Mouse (Mus musculus) monocyte, adult 5-6 weeks (primary cell): ENCODE measurements around the gene Ttc23l. TPM values are rescaled to one million over a fixed set of nuclear protein-coding genes. Genes with fewer than 3 reads are reported as not detected.
A peak's percentile ranks its signal among the peaks of the same experiment; 100 is the strongest.

ENCODE experiments used
- ATAC-seq: fragments of 153-309, 156-312 bp; replicated peaks from 2 replicates; pipeline ENCODE4 v1.8.0; 2017; ENCODE audit warnings: mild to moderate bottlenecking; ENCODE audit not compliant: low TSS enrichment, insufficient number of reproducible peaks, severe bottlenecking, poor library complexity, low FRiP score
- total RNA-seq: library from RNA; stranded (forward); fragments of 200-1000, 200-491, 200-594 nt; gene quantifications from 3 replicates; pipeline ENCODE4 v1.2.3, GENCODE M21; 2017

Ttc23l gene
- total RNA-seq: 0.38 TPM in 1 of 3 replicates, not detected in the others

GRCm38 (mm10) chr15:10558465-10558864 is at the start of gene Ttc23l:
Gene Ttc23l (minus strand): TSS chr15:10558668.
- no peak for ATAC-seq

DNA sequence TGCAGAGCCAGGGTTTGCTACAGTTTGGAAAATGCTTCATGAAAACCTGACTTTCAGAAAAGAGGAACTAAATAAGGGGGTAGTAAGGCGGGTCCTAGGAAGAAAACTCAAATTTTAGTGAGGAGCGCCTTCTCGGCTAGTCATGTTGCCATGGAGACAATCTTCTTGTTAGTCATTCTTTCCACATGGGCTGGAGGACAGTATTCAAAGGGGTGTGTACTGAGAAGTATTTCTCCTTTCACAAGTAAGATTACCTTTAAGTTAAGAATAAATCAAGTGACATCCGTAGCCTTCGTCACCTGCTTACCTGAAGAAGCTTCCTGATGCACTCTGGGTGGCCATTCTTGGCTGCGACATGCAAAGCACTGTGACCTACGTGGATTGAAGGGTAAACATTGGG is 40.9 kb upstream of the Ttc23l start:
- no peak for ATAC-seq

DNA sequence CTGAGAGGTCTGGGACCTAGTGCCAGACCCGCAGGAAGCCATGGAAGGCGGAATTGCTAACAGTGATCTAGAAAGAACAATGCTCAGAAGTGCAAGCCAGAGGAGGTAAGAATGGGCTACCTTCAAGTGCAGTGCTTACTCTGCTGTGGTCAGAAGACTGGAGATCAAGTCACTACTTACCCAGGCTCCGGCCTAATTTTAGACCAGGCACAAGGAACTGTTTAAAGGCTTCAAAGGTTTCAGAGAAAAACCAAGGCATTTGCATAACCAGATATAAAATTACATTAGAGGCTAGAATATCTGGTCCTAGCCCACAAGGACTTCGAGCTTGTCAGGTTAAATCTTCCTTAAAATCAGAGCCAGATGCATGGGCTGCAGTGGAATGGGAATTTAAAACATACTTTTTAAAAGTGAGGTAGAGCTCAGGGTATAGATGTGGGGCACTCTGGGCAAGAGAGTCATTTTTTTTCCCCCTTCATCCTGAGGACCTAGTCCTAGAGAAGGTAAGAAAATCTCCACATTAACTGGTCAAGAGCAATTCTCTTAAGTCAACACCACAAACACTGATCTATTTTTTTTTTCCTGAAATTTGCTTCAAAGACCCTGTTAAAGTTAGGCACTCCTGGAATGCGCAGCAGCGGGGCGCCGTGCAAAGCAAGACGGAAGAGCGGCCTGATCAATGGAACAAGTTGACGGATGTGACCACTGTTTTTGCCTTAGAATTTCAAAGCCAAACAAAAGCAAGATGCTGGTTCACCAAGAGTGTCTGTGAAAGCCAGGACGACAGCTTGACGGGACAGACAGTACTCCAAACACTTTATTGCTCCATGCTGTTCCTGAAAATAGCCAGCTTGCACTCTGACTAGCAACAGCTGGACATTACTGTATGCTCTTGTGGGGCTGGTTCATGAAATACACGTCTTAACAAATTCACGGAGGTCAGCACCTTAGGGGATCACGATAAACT is 40.1 kb upstream of the Ttc23l start:
- no peak for ATAC-seq

- no peak for ATAC-seq
Measured at GRCm38 (mm10) chr15:10596871-10597270, 38.4 kb upstream of the Ttc23l start.

DNA sequence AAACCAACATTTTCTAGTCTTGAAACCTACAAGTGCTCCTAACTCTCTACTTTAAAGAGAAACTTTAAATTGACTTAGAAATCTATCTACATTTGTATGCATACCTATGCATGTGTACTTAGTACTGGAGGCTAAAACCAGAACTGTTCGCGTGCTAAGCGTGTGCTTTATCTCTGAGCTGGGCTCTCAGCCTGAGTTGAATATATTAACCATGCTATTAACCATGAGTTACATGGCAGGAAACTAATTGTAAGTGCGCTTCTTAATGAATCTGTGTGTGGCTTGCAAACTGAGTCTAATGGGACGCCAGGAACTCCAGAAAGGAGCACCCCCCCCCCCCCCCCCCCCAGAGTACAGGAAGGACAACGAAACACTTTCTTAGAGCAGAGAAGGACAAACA is 36.9 kb upstream of the Ttc23l start:
- ATAC-seq: no peak

GRCm38 (mm10) chr15:10594910-10595309 is 36.4 kb upstream of the Ttc23l start:
- no peak for ATAC-seq

DNA sequence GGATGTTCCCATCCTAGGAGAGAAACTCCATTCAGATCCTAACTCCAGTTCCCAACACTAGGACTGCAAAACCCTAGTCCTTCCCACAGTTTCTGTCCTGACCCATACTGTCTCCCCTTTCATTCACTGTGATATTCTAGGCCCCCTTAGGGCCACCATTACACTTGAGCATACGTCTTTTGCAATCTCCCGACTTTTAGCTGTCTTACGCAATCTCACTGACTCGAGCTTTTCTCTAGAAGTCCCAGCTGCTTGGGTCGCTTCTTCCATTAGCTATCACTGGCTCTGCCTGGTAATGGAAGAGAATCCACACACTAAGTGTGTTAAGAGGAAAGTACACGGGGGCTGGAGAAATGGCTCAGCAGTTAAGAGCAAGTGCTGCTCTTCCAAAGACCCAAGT is 34.6 kb upstream of the Ttc23l start:
- no peak for ATAC-seq

DNA sequence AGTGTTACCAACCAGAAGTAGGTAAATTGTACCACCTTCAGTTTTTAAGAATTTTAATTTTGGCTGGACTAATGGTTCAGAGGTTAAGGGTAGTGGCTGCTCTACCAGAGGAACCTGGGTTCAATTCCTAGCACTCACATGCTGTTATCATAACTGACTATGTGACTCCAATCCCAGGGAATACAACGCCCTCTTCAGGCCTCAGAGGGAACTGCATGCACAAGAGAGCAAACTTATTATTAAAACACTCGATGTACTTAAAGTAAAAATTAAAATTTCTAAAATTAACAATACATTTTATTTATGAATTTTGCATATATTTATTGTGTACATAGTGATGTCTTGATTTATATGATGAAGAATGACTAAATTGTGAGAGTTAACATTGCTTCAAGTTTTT is 28.1 kb upstream of the Ttc23l start:
- no peak for ATAC-seq

DNA sequence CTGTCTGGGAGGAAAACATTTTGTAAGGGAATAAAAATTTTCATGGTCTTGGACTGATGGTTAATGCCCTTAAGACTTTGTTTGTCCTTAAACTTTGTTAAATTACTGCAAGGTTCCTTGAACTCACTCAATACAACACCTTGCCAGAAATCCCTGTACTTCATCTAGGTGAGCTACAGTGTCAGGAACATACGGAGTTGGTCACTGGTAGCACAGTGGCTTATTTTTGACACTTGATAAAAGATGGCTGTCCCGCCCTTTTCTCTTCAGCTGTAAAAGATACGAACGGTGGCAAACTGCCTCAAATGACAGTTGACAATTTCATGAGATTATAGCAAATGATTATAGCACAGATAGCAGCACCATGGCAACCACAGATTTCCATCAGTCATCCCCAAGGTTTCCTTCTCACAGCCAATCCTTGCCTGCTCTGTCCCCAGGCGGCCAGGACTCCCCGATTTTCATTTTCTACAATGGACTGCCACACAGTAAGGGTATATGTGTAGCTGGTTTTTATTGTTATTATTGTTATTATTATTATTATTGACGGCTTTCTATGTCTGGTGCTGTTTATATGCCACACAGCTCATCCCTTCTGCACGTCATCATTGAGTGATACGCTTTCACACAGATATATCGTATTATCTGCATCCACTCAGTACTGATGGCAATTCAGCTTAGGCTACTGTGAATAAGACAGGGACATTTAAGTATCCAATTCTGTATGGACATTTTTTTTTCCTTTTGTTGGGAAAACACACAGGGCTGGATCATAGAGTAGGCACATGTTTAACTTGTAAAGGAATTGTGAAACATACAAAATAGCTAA is 26.1 kb upstream of the Ttc23l start:
- no peak for ATAC-seq

- peak; percentile 73; the same call in 1 of the 2 replicates for ATAC-seq
Measured at GRCm38 (mm10) chr15:10583408-10583807, 24.9 kb upstream of the Ttc23l start.

GRCm38 (mm10) chr15:10579159-10579558 is 20.7 kb upstream of the Ttc23l start:
- no peak for ATAC-seq

DNA sequence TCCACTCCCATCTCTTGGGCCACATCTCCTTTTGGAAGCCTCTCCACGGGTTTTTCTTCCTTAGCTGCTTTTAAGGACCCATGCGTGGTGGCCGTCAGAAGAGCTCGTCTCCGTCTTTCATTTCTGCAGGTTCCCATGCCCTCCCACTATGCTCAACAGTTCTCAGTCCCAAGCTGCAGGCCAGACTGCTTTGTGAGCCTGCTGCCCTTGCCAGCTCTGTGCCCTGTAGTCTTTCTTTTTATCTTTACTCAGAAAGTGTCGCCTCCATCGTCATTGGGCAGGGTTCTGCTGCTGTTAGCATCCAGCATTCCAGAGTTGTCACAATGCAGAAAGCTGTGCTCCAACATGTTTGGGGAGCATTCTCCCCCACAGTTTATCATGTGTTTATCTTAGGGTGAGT is 8.0 kb upstream of the Ttc23l start:
- no peak for ATAC-seq

DNA sequence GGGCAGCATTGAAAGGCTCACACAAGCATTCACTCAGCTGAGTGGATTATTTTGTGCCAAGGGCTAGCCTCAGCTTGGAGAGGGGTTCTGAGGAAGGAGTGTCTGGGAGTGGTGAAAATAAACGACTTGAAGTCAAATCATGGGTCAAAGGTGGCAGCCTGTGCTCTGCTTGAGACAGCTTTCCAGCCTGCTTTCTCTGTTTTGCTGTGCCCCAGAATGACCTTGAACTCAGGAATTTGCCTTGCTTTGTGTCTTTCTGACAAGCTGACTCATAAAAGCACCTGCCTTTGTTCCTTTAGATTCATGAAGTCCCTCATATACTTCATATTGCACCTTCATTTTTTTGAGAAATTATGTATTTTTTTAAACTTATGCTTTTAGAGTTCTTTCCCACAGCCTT is 5.7 kb upstream of the Ttc23l start:
- ATAC-seq: no peak

DNA sequence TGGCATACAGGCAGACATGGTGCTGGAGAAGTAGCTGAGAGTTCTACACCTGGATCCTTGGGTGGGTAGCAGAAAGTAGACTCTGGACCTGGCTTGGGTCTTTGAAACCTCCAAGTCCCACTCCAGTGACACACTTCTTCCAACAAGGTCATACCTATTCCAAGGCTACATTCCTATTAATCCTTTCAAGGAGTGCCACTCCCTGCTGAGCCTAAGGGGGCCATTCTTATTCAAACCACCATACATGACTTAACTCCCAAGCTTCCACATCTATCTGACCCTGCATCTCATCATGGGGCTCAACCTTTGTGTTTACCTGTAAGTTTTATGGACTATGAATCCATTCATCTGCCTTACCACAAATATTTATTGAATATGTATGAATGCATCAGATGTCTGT is 3.8 kb upstream of the Ttc23l start:
- ATAC-seq: no peak

DNA sequence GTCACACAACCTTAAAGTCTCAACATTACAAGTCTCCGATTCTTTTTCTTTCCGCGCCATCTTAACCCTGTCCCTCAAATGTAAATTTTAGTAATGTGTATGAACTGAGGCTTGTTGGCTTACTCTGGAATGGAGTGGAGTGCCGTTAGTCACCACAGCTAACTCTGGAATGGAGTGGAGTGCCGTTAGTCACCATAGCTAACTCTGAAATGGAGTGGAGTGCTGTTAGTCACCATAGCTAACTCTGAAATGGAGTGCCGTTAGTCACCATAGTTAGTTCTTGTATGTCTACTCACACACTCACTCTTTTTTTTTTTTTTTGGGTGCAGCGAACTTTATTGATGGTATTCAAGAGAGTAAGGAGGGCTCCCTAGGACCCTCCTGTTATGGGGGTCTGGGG is 1.5 kb upstream of the Ttc23l start:
- no peak for ATAC-seq

GRCm38 (mm10) chr15:10554336-10554735 is 4.1 kb downstream of the Ttc23l start:
- no peak for ATAC-seq

GRCm38 (mm10) chr15:10540271-10541088 is 18.0 kb downstream of the Ttc23l start:
- ATAC-seq: no peak

DNA sequence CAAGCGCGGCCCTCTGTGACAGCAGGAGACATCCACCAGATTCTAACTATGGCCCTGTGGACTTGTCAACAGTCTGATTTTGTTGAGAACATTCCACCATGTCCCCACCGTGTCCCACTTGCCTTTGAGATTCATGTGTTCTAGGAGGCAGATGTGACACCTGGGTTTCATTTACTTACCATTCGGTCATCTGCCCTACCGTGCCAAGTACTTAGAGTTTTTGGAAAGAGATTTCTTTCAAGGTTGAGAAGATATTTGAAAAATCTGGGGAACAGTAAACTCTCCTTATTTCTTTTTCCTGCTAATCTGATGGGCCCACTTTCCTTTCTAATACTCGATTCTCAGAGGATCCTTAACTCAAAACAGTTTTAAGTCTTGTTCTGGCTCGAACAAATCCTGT is 22.5 kb downstream of the Ttc23l start:
- no peak for ATAC-seq

- no peak for ATAC-seq
Measured at GRCm38 (mm10) chr15:10534591-10534990, 23.9 kb downstream of the Ttc23l start.
